Mouse (Mus musculus) frontal cortex, postnatal 36 days (tissue): ENCODE data around the gene Slc38a3.
A peak's percentile ranks its signal among the peaks of the same experiment; 100 is the strongest.

Experiments used
- DNase-seq, 2 experiments: peaks; one replicate each; pipeline ENCODE4 v3.0.0; 2022; ENCODE audit warnings: low spot score in 2 of 2

Gene Slc38a3

DNA sequence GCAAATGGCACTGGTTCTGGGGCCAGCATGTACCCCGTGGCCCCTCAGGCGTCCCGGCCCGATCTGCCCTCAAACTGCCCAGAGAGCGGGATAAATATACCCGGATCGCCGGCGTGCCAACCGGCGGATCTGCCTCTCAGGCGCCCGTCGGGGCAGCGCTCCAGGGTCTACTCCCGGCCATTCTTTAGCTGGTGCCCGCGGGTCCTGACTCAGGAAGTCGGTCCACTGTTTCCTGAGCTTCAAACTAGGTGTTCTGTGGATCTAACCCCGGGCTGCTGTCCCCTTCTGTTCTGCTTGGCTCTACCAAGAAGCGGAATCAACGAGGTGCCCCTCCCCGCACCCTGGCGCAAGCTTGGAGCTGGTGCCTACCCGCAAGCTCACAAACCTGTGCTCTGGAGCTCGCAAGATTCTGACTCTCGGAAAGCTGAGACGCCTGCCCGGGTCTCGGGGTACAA is 2.6 kb downstream of the Slc38a3 start:
- DNase-seq: no peak

DNA sequence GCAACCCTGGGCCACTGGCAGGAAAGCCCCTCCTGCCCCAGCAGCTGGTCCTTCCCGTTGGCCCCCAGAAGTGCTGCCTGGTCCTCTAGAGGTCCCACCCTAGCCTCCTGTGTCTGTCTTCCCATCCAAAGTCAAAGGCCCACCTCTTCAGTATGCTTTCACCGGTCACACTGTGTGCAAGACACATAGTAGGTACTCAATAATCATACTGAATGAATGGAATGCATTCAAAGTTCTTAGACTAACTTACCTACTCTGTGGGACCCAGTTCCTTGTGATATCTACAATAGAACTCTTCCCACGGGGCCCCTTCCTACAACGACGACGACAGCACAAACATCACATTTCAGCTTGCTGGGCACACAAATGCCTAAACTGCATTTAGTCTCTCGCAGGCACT is 4.0 kb downstream of the Slc38a3 start:
- no peak for DNase-seq

DNA sequence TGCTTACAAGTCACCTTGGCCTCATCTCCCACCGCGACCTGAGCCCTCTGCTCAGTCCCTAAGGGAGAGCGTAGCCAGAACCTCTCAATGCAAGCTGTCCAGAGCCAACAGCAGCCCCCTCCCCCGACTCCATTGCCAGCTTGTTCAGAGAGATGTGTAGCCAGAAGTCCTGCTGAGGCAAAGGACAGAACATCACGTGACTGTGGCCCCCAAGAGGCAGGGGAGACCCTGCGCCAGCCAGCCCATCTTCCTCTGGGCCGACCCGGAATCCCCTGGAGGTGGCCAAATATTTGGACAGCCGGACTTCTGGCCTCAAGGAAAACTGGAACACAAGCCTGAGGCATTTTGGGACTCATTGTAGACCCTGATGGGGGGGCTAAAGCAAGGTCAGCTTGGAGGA is 5.8 kb downstream of the Slc38a3 start:
- DNase-seq: no peak

DNA sequence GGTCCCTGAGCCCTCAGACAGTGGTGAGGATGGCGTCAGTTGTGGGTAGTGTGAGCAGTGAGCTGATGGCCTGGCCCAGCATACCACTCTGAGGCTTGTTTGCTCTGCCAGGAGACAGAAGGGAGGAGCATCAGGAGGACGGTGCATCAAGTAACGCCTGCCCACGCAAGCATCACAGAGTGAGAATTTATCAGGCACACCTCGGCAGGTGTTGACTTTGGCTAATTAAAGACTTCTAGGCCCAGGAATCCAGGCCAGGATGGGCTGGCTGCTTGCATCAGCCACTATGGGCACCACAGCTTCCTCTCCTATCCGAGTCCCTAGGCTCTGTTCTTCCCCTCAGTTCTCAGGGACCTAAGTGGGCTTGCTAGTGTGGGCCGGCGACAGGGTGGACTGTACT is 7.0 kb downstream of the Slc38a3 start:
- DNase-seq: no peak

DNA sequence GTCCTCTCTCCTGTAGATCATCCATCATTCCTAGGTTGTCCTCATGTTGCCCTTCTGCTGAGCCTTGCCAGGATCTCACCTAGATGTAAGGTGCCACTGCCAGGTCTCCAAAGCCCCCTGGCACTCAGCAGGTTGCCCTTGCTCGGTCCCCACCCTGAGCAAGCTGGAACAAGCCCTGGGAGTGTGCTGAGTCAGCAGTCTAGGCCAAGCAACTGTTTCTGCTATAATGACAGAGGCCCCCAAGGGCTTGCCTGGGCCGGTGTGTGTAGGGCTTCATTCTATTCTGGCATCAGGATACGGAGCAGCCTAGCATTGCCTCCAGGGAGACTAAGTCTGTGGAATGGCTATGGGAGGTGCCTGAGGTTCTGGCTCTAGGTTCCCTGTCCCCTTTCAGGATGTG is 8.6 kb downstream of the Slc38a3 start:
- no peak for DNase-seq

DNA sequence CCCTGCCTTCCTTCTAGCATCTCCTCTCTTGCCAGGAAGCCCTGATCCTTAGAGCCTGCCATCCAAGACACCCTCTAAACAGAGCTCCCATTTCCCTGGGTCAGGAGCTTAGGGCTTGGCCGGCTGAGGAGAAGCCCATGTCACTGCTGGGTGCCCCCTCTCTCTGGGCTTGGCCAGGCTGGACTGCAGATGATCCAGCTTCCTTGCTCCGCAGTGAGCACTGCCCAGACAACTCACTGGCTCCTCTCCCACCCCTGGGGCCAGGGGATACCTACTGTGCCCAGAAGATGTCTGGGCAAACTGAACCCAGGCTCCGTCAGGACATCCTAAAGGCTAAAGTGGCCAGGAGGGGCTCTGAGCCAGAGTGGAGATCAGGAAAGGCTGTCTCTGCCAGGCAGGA is 9.4 kb downstream of the Slc38a3 start:
- no peak for DNase-seq

DNA sequence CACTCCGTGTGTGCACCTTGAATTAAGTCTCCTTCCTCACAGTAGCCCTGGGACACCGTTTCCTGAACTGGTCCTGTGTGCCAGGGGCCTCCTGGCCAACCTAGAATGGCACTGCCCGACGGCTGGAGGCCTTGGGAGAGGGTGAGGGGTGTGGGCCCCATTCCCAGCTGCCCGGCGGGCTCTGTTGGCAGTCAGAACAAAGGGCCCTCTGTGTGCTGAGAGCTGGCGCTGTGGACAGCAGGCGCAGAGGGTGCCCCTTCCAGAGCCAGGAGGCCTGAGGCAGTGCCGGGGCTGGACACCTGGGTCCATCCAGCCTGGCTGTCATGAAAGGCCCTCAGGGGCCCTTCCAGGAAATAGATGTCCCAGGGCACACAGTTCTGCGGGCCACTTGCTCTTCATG is 9.8 kb downstream of the Slc38a3 start:
- peak; percentile 64 to 68 for DNase-seq

DNA sequence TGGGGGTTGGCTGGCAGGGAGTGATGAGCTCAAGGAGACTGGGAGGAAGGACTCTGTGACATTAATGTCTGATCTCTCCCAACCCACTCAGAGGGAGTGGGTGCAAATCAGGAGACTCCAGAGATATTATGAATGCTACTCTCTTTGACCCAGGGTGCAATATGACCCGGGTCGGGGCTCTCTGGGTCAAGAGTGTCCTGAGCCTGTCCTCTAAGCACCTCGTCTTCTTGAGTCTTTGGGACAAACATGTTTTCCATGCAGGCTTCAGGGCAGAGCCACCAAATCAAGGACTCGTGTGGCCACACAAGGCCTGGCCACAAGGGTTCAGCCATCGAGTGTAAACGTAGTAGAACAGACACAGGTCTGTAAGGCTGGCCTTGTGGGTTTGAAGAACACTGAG is 11.2 kb downstream of the Slc38a3 start:
- no peak for DNase-seq

DNA sequence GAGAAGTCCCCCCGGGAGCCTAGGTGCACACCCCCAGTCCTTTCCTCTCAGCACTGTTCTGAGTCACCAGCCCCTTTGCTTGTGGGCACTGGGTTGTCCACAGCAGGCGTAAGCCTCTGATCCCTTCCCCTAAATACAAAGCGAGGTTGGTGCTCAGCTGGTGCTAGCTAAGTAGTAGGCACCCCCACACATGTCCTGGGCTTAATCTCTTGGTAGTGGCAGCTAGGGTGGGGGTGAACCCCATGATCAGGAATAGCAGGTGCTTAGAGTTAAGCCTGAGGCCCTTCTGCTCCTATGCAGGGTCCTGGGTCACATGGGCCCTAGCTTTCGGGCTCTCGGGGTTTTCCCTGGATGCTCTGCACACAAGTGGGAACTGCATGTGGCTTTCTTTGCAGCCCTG is 12.2 kb downstream of the Slc38a3 start:
- DNase-seq: no peak

DNA sequence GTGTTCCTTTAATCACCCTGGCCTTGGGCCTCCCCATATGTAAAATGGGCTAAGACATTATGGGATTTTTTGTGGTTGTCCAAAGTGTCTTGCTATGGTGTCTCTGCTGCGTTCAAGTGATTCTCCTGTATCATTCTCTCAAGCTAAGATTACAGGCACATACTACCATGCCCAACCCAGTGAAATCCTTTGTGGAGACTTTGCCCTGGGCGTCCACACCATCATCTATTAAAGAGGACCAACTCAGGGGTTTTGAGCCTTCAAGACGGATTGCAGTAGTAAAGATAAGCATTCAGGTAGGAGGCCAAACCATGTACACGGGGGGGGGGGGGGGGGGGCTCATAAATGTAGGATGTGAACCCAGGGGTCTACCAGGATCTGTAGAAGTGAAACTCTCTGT is 14.7 kb downstream of the Slc38a3 start:
- no peak for DNase-seq

DNA sequence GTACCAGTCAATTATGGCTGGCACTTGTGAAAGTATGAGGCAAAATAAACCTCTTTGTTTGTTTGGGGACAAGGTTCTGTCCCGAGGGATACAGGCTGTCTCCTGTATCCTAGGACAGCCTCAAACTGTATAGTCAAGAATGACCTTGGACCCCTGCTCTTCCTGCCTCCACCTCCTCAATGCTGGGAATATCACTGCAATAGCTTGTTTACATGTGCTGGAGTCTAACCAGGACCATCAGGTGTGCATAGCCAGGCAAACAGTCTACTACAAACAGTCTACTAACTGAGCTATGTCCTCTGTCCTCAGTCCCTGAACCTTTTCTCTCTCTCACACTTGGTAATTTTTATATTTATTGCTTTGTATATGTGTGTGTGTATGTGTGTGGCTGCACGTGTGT is 15.9 kb downstream of the Slc38a3 start:
- no peak for DNase-seq

DNA sequence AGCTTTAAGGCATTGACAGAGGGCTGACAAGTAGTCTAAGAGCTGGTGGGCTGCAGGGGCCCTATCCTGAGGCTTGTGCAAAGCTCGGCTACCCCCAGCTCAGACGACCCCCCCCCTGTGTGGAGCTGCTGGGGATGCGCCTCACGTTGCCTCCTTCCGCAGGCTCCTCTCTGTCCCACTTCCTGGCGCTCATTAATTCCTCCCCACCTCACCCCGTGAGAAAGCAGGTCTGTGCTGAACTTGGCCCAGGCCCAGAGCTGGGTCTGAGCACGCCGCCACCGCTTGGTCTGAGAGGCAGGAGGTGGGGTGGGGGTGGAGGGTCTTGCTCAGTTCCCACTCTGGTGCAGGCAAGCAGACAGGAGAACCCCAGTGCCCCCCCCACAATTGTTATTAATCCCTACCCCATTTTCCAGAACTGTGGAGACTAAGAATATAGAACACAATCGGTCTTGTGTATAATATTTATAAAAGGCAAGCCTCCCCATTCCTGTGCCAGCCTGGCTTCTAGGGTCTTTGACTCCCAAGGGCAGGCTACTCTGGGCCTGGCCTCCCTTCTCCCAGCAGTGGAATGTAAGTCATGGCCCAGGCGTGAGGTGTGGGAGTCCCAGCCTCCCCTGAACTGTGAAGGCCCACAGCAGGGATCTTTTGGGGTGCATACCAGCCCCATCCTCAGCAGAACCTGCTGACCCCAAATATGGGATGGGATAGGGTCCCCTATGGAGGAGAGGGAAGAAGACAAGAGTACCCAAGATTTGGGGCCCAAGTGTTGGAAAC is 18.4 kb downstream of the Slc38a3 start:
- no peak for DNase-seq

DNA sequence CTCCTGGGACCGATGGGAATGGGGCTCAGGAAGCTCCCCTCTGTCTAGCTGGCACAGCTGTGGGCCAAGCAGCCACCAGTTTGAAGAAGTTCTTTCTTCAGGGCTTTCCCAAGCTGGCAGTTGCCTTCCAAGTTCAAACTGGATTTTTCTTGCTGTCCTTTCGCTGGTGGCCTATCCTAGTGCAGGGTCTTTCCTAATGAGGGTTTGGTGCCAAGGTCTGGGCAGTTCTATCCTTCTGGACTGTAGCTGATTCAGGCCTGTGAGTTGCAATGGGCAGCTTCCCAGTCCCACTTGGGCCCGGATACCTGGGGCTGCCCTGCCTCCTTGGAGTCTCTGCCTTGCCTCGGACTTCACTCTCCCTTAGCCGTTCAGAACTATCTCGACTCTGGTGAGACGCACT is 19.1 kb downstream of the Slc38a3 start:
- DNase-seq: no peak

DNA sequence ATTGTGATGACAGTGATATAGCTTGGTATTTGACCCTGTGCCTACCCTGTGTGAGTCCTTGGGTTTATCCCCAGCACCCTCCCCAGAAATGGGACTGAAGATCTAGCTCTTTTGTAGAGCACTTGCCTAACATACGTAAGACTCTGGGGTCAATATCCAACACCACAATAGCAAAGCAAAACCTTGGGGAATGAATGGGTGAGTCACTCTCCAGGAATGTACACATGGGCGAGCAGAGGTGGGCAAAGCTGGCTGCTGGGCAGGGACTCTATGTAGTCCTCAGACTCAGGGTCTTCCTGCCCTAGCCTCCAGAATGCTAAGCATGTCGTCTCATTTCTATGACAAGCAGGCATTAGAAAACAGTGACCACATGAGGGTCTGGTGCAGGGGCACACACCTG is 20.6 kb downstream of the Slc38a3 start:
- DNase-seq: no peak

DNA sequence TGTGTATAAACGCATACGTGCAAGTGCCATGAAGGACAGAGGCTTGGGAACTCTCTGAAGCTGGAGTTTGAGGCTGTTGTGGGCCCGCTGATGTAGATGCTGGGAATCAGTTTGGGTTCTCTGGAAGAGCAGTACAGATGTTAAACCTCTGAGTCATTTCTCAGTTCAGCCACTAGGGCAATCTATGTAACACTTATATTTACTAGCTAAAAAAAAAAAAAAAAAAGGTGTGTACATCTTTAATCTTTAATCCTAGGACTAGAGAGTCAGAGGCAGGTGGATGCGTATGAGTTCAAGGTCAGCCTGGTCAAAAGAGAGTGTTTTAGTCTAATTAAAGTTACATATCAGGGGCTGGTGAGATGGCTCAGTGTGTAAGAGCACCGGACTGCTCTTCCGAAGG is 22.4 kb downstream of the Slc38a3 start:
- DNase-seq: no peak

DNA sequence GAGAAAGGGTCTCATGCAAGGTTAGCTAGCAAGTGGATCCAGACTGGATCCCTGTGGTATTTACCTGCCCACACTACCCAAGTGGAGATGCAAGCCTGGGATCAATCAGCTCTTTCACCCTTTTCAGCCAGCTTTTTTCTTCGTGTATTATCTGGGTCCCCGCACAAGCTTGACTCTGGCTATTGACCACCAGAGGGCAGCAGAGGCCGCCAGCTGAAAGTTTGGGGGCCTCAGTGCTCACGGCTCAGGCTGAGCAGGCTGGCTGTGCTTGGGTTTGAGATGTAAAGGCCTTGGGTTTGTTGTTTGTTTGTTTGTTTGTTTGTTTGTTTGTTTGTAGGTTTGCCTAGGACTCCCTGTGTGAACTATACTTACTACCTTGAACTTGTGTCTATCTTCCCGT is 23.8 kb downstream of the Slc38a3 start:
- DNase-seq: peak; percentile 73

DNA sequence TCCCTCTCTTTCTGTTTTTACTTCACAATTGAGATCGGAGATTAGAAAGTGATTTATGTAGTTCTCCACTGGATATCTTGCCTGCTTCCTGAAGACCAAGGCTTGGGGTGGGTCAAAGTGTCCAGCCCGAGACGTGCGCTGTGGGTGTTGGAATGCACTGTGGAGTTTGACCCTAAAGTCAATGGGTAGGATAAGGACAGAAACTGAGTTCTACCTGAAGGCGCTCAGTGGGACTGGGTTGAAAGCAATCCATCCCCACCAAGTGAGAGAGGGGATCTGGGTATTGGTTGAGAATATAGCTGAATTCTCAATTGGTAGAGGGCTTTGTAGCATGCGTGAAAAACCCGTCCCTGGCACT is 24.2 kb downstream of the Slc38a3 start:
- DNase-seq: no peak

DNA sequence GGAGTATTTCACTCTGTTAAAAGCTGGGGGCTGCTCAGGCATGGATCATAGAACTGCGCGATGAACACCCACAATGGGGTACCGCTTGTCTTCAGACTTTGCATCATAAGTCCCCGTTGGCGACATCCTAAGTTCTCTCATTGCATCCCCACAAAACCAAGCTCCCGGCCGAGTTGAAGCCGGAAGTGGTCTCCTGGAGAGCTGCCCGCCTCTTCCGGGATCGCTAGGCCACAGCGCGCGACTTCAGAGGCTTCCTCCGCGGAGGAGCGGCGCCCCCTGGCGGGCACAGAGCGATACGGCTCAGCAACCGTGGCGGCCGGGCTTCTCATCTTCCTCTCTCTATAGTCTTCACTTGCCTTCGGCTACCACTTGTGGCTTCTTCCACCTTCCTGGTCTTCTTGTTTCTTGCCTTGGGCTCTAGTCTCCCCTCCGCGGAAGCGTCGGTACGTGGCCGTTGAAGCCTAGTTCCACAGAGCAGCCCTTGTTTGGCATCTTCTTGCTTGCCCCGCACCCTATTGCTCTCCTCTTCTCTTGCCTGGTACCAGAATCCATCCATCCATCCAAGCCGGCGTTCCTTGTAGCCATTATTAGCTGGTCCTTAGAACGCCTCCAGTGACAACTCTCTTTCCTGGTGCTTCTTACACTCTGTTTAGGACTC is 24.7 kb downstream of the Slc38a3 start:
- peak; percentile 89 to 93 for DNase-seq

DNA sequence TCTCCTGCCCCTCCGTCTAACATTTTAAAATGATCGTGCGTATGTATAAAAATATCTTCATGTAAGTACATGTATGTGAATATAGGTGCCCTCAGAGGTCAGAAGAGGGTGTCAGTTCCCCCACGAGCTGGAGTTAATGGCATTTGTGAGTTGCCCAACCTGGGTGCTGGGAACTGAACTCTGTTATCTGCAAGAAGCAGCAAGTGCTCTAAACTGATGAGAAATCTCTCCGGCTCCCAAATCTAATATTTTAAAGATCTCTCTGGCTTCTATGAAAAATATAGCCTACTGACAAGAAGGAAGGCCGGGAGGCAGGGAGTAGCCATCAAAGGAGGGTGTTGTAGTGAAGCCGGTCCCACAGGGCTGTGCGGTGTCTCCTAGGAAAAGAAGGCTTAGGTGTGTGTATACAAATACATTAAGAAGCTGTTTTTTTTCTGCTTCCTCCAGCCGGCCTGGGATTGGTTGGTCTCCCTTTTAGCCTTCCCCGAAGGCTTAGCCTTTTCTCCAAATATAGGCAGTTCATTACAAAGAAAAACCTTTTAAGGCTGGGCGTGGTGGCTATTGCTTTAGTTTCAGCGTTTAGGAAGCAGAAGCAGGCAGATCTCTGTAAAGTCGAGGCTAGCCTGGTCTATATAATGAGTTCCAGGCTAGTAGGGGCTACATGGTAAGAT is 25.7 kb downstream of the Slc38a3 start:
- DNase-seq: no peak

DNA sequence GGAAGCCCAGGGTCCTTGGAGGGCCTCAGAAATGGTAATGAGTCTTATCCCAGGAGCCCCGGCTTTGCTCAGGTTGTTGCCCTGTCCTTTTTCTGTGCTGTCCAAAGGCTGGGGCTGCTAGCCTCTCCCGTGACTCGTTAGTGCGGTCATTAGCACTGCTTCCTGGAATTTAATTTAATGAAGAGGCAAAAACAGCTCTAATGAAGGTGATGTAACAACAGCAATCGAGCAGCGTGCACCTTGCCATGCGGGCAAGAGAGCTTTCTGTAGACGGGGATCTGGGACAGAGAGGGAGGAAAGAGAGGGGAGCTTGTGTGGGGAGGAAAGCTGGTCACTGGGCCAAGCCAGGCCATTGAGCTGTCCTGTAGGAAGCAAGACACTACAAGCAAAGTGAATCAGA is 27.7 kb downstream of the Slc38a3 start:
- DNase-seq: no peak

DNA sequence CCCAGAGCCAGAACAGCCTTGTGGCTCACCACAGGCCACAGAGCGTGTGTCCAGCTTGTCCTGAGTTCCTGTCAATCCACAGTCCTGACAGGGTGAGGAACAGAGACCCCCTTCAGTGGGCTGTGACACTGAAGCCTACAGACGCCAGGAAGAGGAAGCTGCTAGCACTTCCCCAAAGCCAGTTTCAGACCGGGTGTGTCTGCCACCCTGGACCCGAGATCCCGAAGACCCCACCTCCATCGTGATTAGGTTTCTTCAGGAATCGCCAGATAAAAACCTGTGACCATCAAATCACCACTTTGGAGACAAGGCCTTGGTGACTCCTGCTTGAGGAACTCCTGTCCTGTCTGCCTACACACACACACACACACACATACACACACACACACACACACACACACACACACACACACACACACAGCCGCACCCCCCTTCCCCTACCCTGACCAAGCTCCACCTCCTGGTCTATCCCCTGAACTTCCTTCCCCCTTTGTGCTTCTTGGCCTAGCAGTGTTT is 29.0 kb downstream of the Slc38a3 start:
- DNase-seq: no peak

DNA sequence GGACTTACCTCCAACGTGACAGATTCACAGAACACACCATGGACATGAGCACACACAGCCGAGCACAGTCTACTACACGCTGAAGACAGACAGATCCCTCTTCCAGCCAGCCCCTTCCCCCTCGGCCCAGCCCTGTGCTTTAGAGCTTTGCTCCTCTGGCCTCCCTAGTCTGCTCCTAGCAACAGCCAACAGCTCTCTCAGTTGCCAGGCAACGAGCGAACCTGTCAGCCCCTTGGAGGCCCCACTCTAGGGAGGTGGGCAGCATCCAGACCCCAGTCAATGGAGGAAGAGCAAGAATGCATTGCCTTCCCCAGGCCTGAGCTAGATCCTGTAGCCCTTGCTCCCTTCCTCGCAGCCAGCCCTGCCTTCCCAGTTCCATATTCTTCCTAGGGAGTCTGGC is 32.3 kb downstream of the Slc38a3 start:
- no peak for DNase-seq
